Mouse (Mus musculus): Measurements from ENCODE around the gene Edil3. TPM values are rescaled to one million over a fixed set of nuclear protein-coding genes. Genes with fewer than 3 reads are reported as not detected.
A peak's percentile ranks its signal among the peaks of the same experiment; 100 is the strongest.

The Edil3 gene
- polyA plus RNA-seq, 1 experiment from 2014 or later = 7.7 TPM

DNA sequence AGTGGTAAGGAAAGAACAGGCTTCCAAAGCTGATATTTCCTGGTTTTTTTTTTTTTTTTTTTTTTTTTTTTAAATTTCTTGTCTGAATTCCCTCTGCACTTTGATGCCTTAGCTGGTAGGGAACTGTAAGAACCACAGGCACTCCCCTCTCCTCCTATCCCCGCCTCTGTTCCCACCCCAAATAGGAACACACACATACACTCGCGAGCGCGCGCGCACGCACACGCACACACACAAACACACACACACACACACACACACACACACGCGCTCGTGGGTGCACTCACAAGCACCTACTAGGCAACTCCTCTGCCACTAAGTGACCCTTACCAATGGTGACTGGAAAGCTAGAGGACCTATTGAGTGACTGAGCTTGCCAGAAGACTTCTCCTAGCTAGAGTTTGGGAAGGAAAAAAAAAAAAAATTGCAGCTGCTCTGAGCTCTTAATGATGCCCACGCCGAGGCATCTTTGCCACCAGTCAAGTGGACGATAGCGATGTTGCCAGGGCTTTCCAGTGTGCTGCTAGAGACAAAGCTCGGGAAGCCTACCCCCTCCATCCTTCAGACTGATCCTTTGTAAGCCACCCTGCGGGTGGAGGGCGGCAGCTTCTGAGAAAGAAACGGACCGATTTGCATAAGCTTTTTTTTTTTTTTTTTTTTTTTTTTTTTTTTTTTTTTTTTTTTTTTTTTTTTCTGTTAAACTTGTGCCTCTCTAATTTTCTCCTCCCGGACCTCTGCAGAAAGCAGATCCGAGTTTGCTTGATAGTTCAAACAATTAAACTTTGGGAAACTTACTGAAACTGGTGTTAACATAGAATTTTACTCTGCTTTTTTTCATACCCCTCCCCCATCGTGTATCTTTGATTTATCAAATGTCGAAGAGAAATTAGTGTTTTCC is 2.5 kb downstream of the Edil3 start:
- Histone ChIP-seq H3K9me3 (replicated peaks; ENCODE audit: control insufficient read depth, low read length) (no peaks in the 10 kb centered on the region), H3K4me1 (ENCODE audit: control insufficient read depth, insufficient read depth, low read length) (peaks cover 5% of the 10 kb centered on the region), H3K36me3 (ENCODE audit: control insufficient read depth, insufficient read depth, low read length) (no peaks in the 10 kb centered on the region), H3K9ac (ENCODE audit: low read length) (peak overlapping the region; percentile 55; the same call in 1 of the 2 replicates), H3K27me3 (ENCODE audit: control insufficient read depth, insufficient read depth, low read length) (no peaks in the 10 kb centered on the region), H3K4me2 (ENCODE audit: low read depth, low read length) (peak overlapping the region; percentile 97), H3K4me3 (replicated peaks; ENCODE audit: low read length) (peak overlapping the region; percentile 56), H3K27ac (ENCODE audit: low read length) (no peak overlapping the region)
- peak; percentile 51; the same call in 1 of the 2 replicates for ATAC-seq (ENCODE audit: insufficient read depth, low FRiP score)
- 1% methylated on average over 25 of the region's 25 CpGs for WGBS

DNA sequence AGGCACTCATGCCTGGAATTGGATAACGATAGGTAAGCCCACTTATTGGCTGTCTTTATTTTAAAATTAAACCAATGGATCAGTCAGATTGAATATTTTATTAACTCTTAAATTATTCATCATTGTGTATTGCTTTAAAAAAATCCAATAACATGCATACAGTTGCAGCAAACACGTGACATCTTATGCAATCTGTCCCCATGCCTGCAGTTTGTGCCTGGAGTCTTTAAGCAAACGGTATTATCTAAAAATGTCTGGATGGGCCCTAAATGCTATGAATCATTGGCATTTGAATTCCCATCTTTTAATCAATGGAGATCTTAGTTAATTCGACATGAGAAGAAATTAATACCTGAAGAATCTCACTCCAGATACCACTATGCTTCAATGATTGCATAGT is 3.2 kb downstream of the Edil3 start:
- no peak for ATAC-seq (ENCODE audit: insufficient read depth, low FRiP score)
- H3K9me3 ChIP-seq (replicated peaks; ENCODE audit: control insufficient read depth, low read length) = no peaks in the 10 kb centered on the region
- H3K36me3 ChIP-seq (ENCODE audit: control insufficient read depth, insufficient read depth, low read length) = no peaks in the 10 kb centered on the region
- no peak overlapping the region for H3K27ac ChIP-seq (ENCODE audit: low read length)
- no peak overlapping the region for H3K4me2 ChIP-seq (ENCODE audit: low read depth, low read length)
- no peaks in the 10 kb centered on the region for H3K27me3 ChIP-seq (ENCODE audit: control insufficient read depth, insufficient read depth, low read length)
- peaks cover 5% of the 10 kb centered on the region for H3K4me1 ChIP-seq (ENCODE audit: control insufficient read depth, insufficient read depth, low read length)
- H3K9ac ChIP-seq (ENCODE audit: low read length) = no peak overlapping the region
- 32% methylated on average over 4 of the region's 4 CpGs for WGBS
- no peak overlapping the region for H3K4me3 ChIP-seq (replicated peaks; ENCODE audit: low read length)

GRCm38 (mm10) chr13:88828362-88828761 is 7.1 kb downstream of the Edil3 start:
- Histone ChIP-seq H3K9ac (ENCODE audit: low read length) (no peak overlapping the region), H3K4me2 (ENCODE audit: low read depth, low read length) (peak overlapping the region; percentile 37), H3K4me1 (ENCODE audit: control insufficient read depth, insufficient read depth, low read length) (0 out of 2 replicates have a peak, but pooled peaks cover 2% of the 10 kb centered on the region), H3K27ac (ENCODE audit: low read length) (no peak overlapping the region), H3K36me3 (ENCODE audit: control insufficient read depth, insufficient read depth, low read length) (no peaks in the 10 kb centered on the region), H3K9me3 (replicated peaks; ENCODE audit: control insufficient read depth, low read length) (no peaks in the 10 kb centered on the region), H3K27me3 (ENCODE audit: control insufficient read depth, insufficient read depth, low read length) (no peaks in the 10 kb centered on the region), H3K4me3 (replicated peaks; ENCODE audit: low read length) (peak overlapping the region; percentile 23)
- no peak for ATAC-seq (ENCODE audit: insufficient read depth, low FRiP score)
- WGBS = 24% methylated on average over 10 of the region's 10 CpGs

- WGBS = 82% methylated on average over 1 of the region's 1 CpGs
- Histone ChIP-seq H3K4me1 (ENCODE audit: control insufficient read depth, insufficient read depth, low read length) (no peaks in the 10 kb centered on the region), H3K36me3 (ENCODE audit: control insufficient read depth, insufficient read depth, low read length) (no peaks in the 10 kb centered on the region), H3K9ac (ENCODE audit: low read length) (no peak overlapping the region), H3K4me2 (ENCODE audit: low read depth, low read length) (no peak overlapping the region), H3K27me3 (ENCODE audit: control insufficient read depth, insufficient read depth, low read length) (no peaks in the 10 kb centered on the region), H3K4me3 (replicated peaks; ENCODE audit: low read length) (no peak overlapping the region), H3K27ac (ENCODE audit: low read length) (no peak overlapping the region), H3K9me3 (replicated peaks; ENCODE audit: control insufficient read depth, low read length) (no peaks in the 10 kb centered on the region)
- no peak for ATAC-seq (ENCODE audit: insufficient read depth, low FRiP score)
Measured at GRCm38 (mm10) chr13:88833732-88834131, 12.5 kb downstream of the Edil3 start.

- Histone ChIP-seq H3K9ac (ENCODE audit: low read length) (no peak overlapping the region), H3K27ac (ENCODE audit: low read length) (no peak overlapping the region), H3K4me3 (replicated peaks; ENCODE audit: low read length) (no peak overlapping the region), H3K27me3 (ENCODE audit: control insufficient read depth, insufficient read depth, low read length) (no peaks in the 10 kb centered on the region), H3K36me3 (ENCODE audit: control insufficient read depth, insufficient read depth, low read length) (no peaks in the 10 kb centered on the region), H3K4me2 (ENCODE audit: low read depth, low read length) (no peak overlapping the region), H3K4me1 (ENCODE audit: control insufficient read depth, insufficient read depth, low read length) (no peaks in the 10 kb centered on the region), H3K9me3 (replicated peaks; ENCODE audit: control insufficient read depth, low read length) (no peaks in the 10 kb centered on the region)
- no peak for ATAC-seq (ENCODE audit: insufficient read depth, low FRiP score)
- WGBS = 57% methylated on average over 4 of the region's 4 CpGs
Measured at GRCm38 (mm10) chr13:88849739-88850138, 28.5 kb downstream of the Edil3 start.

DNA sequence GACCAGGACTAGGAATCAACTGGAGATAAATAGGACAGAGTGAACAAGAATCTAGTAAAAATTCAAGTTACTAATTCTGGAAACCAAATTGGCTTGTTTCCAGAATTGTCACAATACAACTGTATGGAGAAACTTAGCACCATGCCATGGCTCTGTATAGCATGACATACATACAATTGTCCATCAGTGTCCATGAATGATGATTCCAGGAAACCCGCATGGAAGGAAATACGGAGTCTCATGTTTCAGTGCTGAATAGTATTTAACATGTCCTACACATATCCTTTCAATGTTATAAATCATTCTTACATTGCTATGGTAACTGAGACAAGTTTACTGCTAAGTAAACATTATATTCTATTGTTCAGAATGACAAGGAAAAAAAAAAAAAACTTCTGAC is 58.7 kb downstream of the Edil3 start:
- Histone ChIP-seq H3K9me3 (replicated peaks; ENCODE audit: control insufficient read depth, low read length) (no peaks in the 10 kb centered on the region), H3K9ac (ENCODE audit: low read length) (no peak overlapping the region), H3K4me1 (ENCODE audit: control insufficient read depth, insufficient read depth, low read length) (no peaks in the 10 kb centered on the region), H3K4me3 (replicated peaks; ENCODE audit: low read length) (no peak overlapping the region), H3K4me2 (ENCODE audit: low read depth, low read length) (no peak overlapping the region), H3K27ac (ENCODE audit: low read length) (no peak overlapping the region), H3K36me3 (ENCODE audit: control insufficient read depth, insufficient read depth, low read length) (no peaks in the 10 kb centered on the region), H3K27me3 (ENCODE audit: control insufficient read depth, insufficient read depth, low read length) (no peaks in the 10 kb centered on the region)
- no peak for ATAC-seq (ENCODE audit: insufficient read depth, low FRiP score)
- WGBS = 47% methylated on average over 2 of the region's 2 CpGs

DNA sequence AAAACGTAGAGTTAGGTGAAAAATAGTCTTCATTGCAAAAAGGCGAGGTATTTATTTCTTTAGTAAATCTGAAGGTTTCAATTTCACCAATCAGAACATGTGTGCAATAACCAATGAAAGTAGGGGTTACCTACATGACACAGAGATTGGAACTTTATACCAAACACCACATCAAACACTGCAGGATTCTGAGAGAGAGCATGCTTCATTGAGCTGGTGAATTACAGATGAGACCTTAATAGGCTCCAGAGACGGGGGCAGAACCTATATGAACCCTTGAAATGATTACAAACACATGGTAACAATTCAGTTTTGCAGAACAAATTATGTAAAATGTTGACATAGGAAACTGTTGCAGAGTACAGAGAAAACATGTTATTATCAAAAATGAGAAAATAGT is 69.5 kb downstream of the Edil3 start:
- no peak for ATAC-seq (ENCODE audit: insufficient read depth, low FRiP score)
- WGBS = 80% methylated on average over 3 of the region's 3 CpGs

DNA sequence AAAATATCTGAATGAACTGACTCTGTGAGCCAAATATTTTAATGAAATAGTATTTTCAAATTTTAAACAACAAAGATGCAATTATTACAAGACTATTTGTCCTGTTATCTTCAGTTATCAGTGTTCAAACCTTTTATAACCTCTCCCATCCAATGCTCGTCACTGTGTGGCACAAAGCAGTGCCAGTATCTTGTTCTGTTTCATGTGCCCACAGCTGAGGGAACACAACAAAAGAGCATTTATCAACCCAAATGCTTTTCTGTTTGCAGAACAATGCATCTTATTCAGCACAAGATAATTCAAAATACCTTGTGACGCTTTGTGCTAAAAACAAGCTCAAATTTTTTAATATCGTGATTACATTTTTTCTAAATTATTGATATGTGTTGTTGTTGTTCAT is 78.8 kb downstream of the Edil3 start:
- Histone ChIP-seq H3K36me3 (ENCODE audit: control insufficient read depth, insufficient read depth, low read length) (no peaks in the 10 kb centered on the region), H3K4me2 (ENCODE audit: low read depth, low read length) (no peak overlapping the region), H3K4me3 (replicated peaks; ENCODE audit: low read length) (no peak overlapping the region), H3K4me1 (ENCODE audit: control insufficient read depth, insufficient read depth, low read length) (no peaks in the 10 kb centered on the region), H3K9ac (ENCODE audit: low read length) (no peak overlapping the region), H3K27me3 (ENCODE audit: control insufficient read depth, insufficient read depth, low read length) (no peaks in the 10 kb centered on the region), H3K27ac (ENCODE audit: low read length) (no peak overlapping the region), H3K9me3 (replicated peaks; ENCODE audit: control insufficient read depth, low read length) (no peaks in the 10 kb centered on the region)
- ATAC-seq (ENCODE audit: insufficient read depth, low FRiP score) = no peak
- WGBS = 80% methylated on average over 3 of the region's 3 CpGs

More for the DNA sequence above, 69.5 kb downstream of the Edil3 start:
- no peak overlapping the region for H3K4me3 ChIP-seq (replicated peaks; ENCODE audit: low read length)
- H3K36me3 ChIP-seq (ENCODE audit: control insufficient read depth, insufficient read depth, low read length) = no peaks in the 10 kb centered on the region
- no peak overlapping the region for H3K27ac ChIP-seq (ENCODE audit: low read length)
- no peaks in the 10 kb centered on the region for H3K9me3 ChIP-seq (replicated peaks; ENCODE audit: control insufficient read depth, low read length)
- H3K27me3 ChIP-seq (ENCODE audit: control insufficient read depth, insufficient read depth, low read length) = no peaks in the 10 kb centered on the region
- H3K4me2 ChIP-seq (ENCODE audit: low read depth, low read length) = no peak overlapping the region
- H3K4me1 ChIP-seq (ENCODE audit: control insufficient read depth, insufficient read depth, low read length) = no peaks in the 10 kb centered on the region
- H3K9ac ChIP-seq (ENCODE audit: low read length) = no peak overlapping the region

DNA sequence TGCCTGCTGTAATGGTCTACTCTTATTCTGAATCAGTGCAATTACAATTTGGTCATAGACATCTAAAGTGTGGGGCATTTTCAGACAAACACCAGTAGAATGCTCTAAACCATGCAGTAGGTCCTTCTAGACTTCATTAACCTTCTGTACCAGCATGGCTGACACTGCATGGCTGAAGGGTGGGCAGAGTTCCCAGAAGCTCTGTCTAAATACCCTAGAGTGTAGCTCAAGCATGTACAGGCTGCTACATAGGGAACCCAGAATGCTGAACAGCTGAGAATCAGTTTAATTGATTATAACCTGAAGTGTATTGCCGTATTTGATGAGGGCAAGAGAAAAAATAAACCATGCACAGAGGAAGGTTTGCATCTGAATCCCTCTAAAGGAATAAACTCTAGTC is 86.1 kb downstream of the Edil3 start:
- ATAC-seq (ENCODE audit: insufficient read depth, low FRiP score) = no peak
- no peaks in the 10 kb centered on the region for H3K4me1 ChIP-seq (ENCODE audit: control insufficient read depth, insufficient read depth, low read length)
- no peak overlapping the region for H3K27ac ChIP-seq (ENCODE audit: low read length)
- H3K9me3 ChIP-seq (replicated peaks; ENCODE audit: control insufficient read depth, low read length) = no peaks in the 10 kb centered on the region
- H3K36me3 ChIP-seq (ENCODE audit: control insufficient read depth, insufficient read depth, low read length) = no peaks in the 10 kb centered on the region
- no peaks in the 10 kb centered on the region for H3K27me3 ChIP-seq (ENCODE audit: control insufficient read depth, insufficient read depth, low read length)
- H3K4me2 ChIP-seq (ENCODE audit: low read depth, low read length) = no peak overlapping the region
- no peak overlapping the region for H3K9ac ChIP-seq (ENCODE audit: low read length)
- 82% methylated on average over 1 of the region's 1 CpGs for WGBS
- H3K4me3 ChIP-seq (replicated peaks; ENCODE audit: low read length) = no peak overlapping the region

Measured in stomach, embryonic 16.5 days (tissue).